Mouse (Mus musculus) cerebellum, adult 9-10 months (tissue): ENCODE measurements around the gene Pim3.
A peak's percentile ranks its signal among the peaks of the same experiment; 100 is the strongest.

Source experiments
- DNase-seq: peaks from one replicate; pipeline ENCODE4 v3.0.0; 2022

Gene Pim3

DNA sequence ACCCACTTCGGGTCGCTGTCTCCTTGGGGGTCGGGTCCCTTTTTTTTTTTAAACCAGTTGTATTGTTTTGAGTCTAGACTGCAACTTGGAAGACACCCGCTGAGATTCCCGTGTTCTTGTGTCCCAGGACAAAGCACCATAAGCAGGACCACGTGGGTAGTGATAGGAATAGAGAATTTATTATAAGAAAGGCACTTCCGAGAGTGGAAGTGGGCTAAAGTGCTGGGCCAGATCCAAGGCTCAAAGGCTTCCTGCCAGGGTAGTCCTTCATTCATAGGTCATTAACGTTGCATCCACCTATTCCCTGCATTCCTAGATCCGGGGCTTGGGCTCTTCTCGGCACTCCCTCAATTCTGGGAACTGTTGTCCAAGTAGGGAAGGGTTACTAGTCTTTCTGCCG, 24.0 kb upstream of the Pim3 start:
- DNase-seq, result no peak

DNA sequence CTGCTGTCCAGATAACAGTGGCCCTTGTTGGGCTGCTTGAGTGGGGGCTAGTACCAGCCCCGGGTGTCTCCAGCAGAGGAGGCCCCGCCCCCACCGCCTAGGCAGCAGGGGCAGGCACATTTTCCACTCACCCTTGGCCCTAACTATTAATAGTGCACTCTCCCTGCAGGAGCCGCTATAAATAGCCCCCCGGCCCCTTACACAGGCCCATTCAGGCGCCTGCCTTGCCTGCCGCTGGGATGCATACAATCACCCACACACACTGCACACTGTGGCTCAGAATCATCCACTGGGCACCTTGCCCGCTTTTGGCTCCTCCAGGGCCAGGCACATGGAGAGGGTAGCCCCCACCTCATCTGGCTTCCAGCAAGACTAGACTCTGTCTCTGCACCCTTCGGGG, 22.7 kb upstream of the Pim3 start:
- DNase-seq, result no peak

GRCm38 (mm10) chr15:88840126-88840525, 21.9 kb upstream of the Pim3 start:
- DNase-seq, result no peak

DNA sequence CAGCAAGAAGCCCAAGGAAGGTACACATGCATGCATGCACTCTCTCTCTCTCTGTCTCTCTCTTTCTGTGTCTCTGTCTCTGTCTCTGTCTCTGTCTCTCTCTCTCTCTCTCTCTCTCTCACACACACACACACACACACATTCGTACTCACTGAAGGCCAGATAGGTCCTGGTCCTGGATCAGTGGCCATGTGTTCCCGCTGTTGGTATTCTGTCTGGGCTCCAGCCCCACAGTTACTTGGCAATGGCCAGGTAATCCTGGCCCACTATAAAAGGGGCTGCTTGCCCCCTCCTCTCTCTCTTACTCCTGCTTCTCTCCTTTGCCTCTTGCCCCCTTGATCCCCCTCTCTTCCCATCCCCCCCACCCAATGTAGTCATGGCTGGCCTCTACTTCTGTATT, 20.8 kb upstream of the Pim3 start:
- no peak for DNase-seq

- DNase-seq, result peak; percentile 92
Measured at GRCm38 (mm10) chr15:88841580-88842299, 20.2 kb upstream of the Pim3 start.

DNA sequence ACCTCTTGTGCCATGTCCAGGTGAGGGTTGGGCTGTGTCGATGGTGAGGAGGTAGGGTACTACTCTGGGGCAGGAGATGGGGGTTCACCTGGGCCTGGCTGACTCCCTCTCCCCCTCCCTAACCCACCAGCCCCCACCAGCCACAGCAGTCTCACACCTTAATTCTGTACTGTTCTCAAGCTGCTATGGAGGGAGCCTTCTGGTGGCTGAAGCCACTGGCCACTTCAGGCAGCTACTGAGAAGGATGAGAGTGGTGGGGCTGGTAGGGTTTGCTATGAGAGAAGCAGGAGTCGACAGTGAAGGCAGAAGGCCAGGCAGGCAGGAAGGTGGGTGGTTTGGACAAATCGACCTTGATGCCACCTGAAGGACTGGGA, 19.7 kb upstream of the Pim3 start:
- no peak for DNase-seq

GRCm38 (mm10) chr15:88843486-88844097, 18.4 kb upstream of the Pim3 start:
- DNase-seq, result no peak

DNA sequence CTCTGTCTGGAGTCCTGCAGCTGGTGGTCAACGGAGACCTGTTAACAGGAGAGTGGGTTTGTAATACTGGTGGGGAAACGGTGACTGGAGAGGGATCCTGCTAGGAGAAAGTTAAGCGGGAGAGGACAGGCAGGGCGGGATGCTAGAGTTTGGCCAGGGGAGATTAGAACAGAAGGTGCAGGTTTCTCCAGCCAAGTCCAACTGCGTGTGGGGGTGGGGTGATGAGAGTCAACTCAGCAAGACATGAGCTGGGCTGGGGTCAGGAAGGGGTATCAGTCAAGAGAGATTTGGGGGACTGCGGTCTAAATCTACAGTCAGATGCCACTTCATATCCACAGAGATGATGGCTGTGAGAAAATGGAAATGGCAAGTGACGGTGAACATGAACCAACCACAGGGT, 17.0 kb upstream of the Pim3 start:
- no peak for DNase-seq

DNA sequence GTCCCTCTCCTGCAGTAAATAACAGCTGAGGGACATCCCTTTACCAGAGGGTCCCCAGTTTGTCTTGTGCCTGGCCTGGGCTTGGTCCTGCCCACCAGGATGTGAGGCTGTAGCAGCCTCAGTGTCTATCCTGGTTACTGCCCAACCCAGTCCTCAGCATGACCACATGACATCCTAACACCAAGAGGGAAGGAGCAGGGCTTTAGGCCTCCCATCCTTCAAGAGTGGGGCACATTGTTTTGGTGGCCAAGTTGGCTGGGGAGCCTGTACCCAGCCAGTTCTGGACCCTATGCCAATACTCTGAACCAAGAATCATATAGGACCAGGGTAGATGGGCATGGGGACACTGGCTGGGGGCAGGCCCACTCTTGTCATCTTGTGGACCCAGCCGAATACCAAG, 13.3 kb upstream of the Pim3 start:
- no peak for DNase-seq

GRCm38 (mm10) chr15:88849621-88850020, 12.4 kb upstream of the Pim3 start:
- DNase-seq, result no peak

DNA sequence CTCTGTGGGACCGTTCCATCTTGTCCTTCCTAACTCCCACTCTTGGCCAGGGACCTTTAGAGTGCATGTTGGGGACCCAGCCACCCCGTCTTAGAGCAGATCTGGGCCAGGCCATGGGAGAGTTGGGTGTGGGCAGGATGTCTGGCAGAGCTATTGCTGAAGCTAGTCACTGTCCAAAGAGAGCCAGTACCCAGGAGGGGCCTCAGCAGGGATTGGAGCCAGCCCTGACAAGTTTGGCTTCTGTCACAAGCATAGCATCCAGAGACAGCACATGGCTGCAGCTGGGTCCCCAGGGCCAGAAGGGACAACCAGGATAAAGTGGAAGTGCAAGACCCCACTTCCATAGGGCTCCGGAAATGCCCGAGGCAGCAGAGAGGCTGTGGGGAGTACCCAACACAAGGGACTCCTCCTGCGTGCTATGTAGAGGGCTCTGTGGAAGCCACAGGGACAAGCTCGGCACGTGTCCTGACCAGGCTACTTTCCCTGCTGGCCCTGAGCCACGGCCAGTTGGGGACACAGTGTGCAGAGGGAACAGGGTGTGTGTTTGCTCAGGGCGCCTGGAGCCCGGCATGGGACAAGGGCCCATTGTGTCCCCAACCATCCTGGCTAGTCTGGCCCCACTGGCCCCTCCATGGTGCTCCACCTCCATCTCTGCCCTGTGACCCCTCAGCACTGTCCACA, 11.7 kb upstream of the Pim3 start:
- peak; percentile 90 for DNase-seq

DNA sequence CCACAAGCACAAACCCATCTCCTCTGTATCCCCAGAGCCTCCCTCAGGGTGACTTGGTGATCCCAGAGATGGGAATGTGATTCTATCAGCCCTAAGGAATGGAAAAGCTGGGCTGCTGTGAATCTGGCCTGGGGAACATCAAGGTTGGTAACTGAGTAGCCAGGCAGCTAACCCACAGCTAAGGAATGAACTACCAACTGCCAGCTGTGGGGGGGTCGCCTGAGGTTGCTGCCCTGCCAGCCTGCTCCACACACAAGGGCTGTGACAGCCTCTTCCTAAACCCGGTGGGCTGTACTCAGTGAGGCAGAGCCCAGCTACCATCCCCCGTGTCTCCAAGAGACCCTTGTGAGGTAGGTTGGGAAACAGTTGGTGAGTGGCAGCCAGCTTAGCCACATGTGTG, 10.9 kb upstream of the Pim3 start:
- DNase-seq, result no peak

- DNase-seq, result peak; percentile 52
Measured at GRCm38 (mm10) chr15:88851507-88852149, 10.4 kb upstream of the Pim3 start.

GRCm38 (mm10) chr15:88853106-88853505, 8.9 kb upstream of the Pim3 start:
- DNase-seq, result no peak

DNA sequence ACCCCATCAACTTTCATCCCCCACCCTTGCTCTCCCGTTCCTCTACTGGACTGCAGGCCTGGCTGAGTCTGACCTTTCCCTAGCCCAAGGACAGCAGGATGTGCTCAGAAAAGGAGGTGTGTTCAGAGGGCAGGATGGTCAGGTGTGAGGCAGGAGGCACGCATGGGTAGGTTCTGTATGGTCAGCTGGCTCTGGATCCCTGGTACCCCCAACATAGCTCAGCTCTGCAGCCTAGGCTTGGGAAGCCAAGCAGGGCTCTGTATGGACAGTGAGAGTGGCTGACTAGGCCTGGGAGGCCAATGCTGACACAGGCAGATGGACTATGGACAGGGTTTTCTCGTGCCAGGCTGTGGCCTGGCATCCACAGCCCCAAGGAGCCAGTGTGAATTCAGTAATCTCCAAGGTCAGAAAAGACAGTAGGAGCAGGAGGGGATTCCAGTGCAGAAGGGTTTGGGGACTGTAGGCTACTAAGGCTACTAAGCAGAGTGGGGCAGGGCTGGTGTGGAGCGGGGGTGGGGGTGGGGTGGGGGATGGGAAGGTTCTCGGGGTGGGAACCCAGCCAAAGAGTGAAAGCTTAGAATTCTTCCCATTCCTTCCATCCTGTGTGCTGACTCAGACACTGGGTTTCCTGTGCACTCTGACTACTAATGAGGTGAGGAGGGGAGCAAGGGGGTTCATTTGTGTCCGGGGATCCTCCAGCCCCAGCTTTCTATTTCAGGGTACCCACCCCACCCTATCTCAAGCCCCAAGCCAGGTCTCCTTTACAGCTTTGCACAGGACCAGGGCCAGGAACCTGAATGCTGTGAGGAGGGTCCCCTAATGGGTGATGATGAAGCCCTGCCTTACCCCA, 7.6 kb upstream of the Pim3 start:
- DNase-seq, result no peak

DNA sequence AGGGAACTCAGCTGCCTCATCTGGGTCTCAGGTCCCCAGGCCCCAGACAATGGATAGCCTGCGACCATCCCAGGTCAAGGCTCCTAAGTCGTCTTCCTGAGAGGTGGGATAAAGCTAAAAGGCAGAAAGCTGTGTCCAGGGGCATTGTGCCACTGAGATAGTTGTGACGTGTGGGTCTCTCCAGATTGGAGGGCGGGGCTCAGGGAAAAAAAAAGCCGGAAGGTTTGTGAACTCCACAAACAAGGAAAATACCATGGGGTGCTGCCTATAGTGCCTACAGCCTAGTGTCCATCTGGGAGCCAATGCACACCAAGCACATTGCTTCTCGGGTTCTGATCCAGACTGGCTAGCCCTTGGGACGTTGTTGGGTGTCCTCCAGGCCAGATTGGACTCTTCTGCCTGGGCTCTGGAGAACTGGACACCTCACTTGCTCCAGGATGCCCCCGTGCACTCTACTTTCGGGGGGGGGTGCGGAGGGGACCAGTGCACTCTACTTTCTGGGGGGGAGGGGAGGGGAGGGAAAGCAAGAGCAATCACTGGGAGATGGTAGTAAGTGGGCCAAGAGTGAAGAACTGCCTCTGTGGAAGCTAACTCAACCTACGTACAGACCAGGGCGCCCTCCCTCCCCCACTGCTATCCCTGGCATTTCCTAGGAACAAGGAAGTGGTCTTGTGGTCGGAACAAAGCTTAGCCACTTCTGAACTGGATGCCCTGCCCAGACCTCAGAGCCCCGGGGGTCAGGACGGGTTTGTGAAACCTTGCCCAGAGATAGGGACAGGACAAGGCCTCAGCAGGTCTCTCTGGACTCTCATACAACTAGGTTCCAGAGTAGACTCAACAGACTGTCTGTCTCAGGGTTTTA, 6.8 kb upstream of the Pim3 start:
- DNase-seq, result no peak

DNA sequence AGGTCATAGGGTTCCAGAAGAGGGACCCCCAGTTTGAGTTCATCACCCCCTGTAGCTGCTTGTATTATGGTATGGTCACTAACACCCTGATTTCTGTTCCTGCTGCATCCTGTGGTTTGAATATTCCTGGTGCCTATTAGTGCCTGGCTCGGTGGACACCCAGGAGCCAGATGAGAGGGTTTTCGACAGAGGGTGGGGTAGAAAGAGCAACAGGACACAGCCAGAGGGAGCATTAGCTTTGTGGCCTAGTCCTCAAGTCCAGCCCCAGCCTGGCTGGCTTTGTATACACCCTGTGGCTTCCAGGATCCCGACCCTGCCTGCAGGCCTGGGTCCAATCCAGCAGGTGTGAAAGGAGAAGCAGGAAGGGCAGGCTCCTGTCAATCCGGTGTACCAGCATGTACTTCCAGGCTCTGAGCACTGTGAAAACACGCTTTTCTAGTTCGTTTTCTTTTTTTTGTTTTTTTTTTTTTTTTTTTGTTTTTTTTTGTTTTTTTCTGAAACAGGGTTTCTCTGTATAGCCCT, 6.0 kb upstream of the Pim3 start:
- DNase-seq, result no peak

DNA sequence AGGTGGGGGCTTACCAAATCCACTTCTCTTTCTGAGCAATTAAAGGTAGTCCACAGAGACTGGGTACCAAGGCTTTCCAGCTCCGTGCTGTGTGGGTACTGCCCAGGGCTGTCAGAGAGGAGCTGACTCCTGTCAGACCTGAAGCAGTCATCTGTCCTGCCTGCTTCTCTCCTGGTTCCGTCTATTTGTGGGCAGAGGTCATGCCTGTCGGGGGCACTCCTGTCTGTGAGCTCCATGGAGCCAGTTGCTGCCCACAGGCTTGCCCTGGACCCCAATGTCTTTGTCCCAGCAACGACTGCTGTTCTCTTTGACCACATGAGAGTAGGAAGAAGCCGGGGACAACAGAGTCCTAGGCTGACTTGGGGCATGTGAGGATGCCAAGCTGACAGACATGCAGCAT, 5.4 kb upstream of the Pim3 start:
- DNase-seq, result no peak

DNA sequence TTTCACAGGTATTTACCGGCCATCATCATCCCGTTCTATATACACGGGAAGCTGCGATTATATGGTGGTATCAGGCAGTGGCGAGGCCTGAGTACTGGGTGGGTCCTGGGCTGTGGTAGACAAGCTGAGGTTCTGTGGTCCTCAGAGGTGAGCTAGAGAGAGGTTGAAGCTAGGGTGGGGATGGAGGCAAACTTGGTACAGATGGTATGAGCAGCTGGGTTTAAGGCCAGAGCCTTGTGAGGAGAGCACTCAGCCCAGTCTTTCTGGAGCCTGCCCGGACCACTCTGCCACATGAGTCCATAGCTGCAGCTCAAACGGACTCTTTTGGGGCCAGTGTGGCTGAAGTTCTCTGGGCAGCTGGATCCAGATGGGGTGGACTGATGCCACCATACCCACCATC, 4.6 kb upstream of the Pim3 start:
- no peak for DNase-seq

DNA sequence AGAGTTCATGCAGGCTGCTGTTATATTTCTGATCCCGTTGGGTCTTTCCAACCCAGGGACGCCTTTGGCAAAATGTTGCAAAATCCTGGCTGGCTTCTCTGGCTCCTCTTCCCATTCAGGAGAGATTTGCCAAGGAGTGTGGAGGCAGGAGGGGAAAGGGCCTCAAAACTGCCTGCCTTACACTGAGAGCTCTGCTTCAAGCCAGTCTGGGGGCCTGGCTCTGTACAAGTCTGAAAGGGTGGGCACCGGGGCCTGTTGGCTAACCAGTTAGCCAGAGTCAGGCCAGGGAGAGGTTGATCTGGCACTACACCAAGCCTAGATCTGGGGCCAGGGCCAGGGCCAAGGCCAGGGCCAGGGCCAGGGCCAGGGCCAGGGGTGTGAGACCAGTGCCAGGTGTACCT, 3.8 kb upstream of the Pim3 start:
- peak; percentile 84 for DNase-seq

- no peak for DNase-seq
Measured at GRCm38 (mm10) chr15:88858707-88859106, 3.3 kb upstream of the Pim3 start.
